Mouse (Mus musculus): ENCODE data around the gene Rad51b. TPM values are rescaled to one million over a fixed set of nuclear protein-coding genes. Genes with fewer than 3 reads are reported as not detected.

Gene Rad51b
- polyA plus RNA-seq, 1 experiment from 2014 or later: 7.7 TPM

- no peaks in the 10 kb centered on the region for H3K36me3 ChIP-seq
- ATAC-seq (ENCODE audit: insufficient number of reproducible peaks, insufficient read depth, low FRiP score, low TSS enrichment): no peak
- no peak overlapping the region for H3K4me3 ChIP-seq
- H3K9ac ChIP-seq: no peak overlapping the region
- 56% methylated on average over 4 of the region's 4 CpGs for WGBS
- no peak overlapping the region for H3K4me2 ChIP-seq (replicated peaks)
- no peaks in the 10 kb centered on the region for H3K27me3 ChIP-seq
- peak overlapping the region; percentile 76 for H3K27ac ChIP-seq
- peaks cover 32% of the 10 kb centered on the region for H3K4me1 ChIP-seq
- H3K9me3 ChIP-seq: no peaks in the 10 kb centered on the region
These were observed 330.5 kb downstream of the Rad51b start for GRCm38 (mm10) chr12:79627351-79628120.

- peak overlapping the region; percentile 78 for H3K27ac ChIP-seq
- peaks cover 32% of the 10 kb centered on the region for H3K4me1 ChIP-seq
- H3K4me2 ChIP-seq (replicated peaks): no peak overlapping the region
- 31% methylated on average over 5 of the region's 5 CpGs for WGBS
- H3K9ac ChIP-seq: no peak overlapping the region
- H3K4me3 ChIP-seq: no peak overlapping the region
- no peaks in the 10 kb centered on the region for H3K27me3 ChIP-seq
- no peaks in the 10 kb centered on the region for H3K36me3 ChIP-seq
- ATAC-seq (ENCODE audit: insufficient number of reproducible peaks, insufficient read depth, low FRiP score, low TSS enrichment): no peak
- no peaks in the 10 kb centered on the region for H3K9me3 ChIP-seq
These were observed 331.2 kb downstream of the Rad51b start for GRCm38 (mm10) chr12:79628121-79628774.

GRCm38 (mm10) chr12:79629945-79630850 is 333.1 kb downstream of the Rad51b start:
- Histone ChIP-seq H3K27ac (no peak overlapping the region), H3K36me3 (no peaks in the 10 kb centered on the region), H3K9me3 (no peaks in the 10 kb centered on the region), H3K4me2 (replicated peaks) (no peak overlapping the region), H3K9ac (no peak overlapping the region), H3K27me3 (no peaks in the 10 kb centered on the region), H3K4me1 (peaks cover 32% of the 10 kb centered on the region), H3K4me3 (no peak overlapping the region)
- no peak for ATAC-seq (ENCODE audit: insufficient number of reproducible peaks, insufficient read depth, low FRiP score, low TSS enrichment)
- WGBS: 87% methylated on average over 7 of the region's 7 CpGs

- ATAC-seq (ENCODE audit: insufficient number of reproducible peaks, insufficient read depth, low FRiP score, low TSS enrichment): no peak
These were observed 336.5 kb downstream of the Rad51b start for GRCm38 (mm10) chr12:79633458-79634106.

GRCm38 (mm10) chr12:79641570-79642285 is 344.6 kb downstream of the Rad51b start:
- Histone ChIP-seq H3K4me1 (peaks cover 9% of the 10 kb centered on the region), H3K9ac (no peak overlapping the region), H3K9me3 (no peaks in the 10 kb centered on the region), H3K36me3 (no peaks in the 10 kb centered on the region), H3K4me3 (no peak overlapping the region), H3K27me3 (no peaks in the 10 kb centered on the region), H3K27ac (peak overlapping the region; percentile 43; the same call in 1 of the 2 replicates), H3K4me2 (replicated peaks) (no peak overlapping the region)
- WGBS: 42% methylated on average over 7 of the region's 7 CpGs
- no peak for ATAC-seq (ENCODE audit: insufficient number of reproducible peaks, insufficient read depth, low FRiP score, low TSS enrichment)

More at GRCm38 (mm10) chr12:79633458-79634106, 336.5 kb downstream of the Rad51b start:
- no peak overlapping the region for H3K9ac ChIP-seq
- WGBS: 89% methylated on average over 9 of the region's 9 CpGs
- H3K4me2 ChIP-seq (replicated peaks): no peak overlapping the region
- H3K4me1 ChIP-seq: peaks cover 7% of the 10 kb centered on the region
- H3K4me3 ChIP-seq: no peak overlapping the region
- no peaks in the 10 kb centered on the region for H3K9me3 ChIP-seq
- no peaks in the 10 kb centered on the region for H3K36me3 ChIP-seq
- no peak overlapping the region for H3K27ac ChIP-seq
- H3K27me3 ChIP-seq: no peaks in the 10 kb centered on the region

- no peak overlapping the region for H3K4me3 ChIP-seq
- ATAC-seq (ENCODE audit: insufficient number of reproducible peaks, insufficient read depth, low FRiP score, low TSS enrichment): no peak
- H3K4me2 ChIP-seq (replicated peaks): no peak overlapping the region
- H3K27ac ChIP-seq: no peak overlapping the region
- 85% methylated on average over 5 of the region's 5 CpGs for whole genome bisulfite sequencing
- no peaks in the 10 kb centered on the region for H3K27me3 ChIP-seq
- peaks cover 14% of the 10 kb centered on the region for H3K4me1 ChIP-seq
- no peaks in the 10 kb centered on the region for H3K9me3 ChIP-seq
- no peaks in the 10 kb centered on the region for H3K36me3 ChIP-seq
- H3K9ac ChIP-seq: no peak overlapping the region
These were observed 345.6 kb downstream of the Rad51b start for GRCm38 (mm10) chr12:79642715-79643114.

GRCm38 (mm10) chr12:79645656-79646055 is 348.6 kb downstream of the Rad51b start:
- Histone ChIP-seq H3K4me3 (no peak overlapping the region), H3K9ac (no peak overlapping the region), H3K9me3 (no peaks in the 10 kb centered on the region), H3K4me2 (replicated peaks) (no peak overlapping the region), H3K27ac (no peak overlapping the region), H3K27me3 (no peaks in the 10 kb centered on the region), H3K36me3 (no peaks in the 10 kb centered on the region), H3K4me1 (peaks cover 24% of the 10 kb centered on the region)
- WGBS: 83% methylated on average over 4 of the region's 4 CpGs
- ATAC-seq (ENCODE audit: insufficient number of reproducible peaks, insufficient read depth, low FRiP score, low TSS enrichment): no peak

- no peak overlapping the region for H3K4me3 ChIP-seq
- H3K27ac ChIP-seq: no peak overlapping the region
- no peak overlapping the region for H3K4me2 ChIP-seq (replicated peaks)
- ATAC-seq (ENCODE audit: insufficient number of reproducible peaks, insufficient read depth, low FRiP score, low TSS enrichment): no peak
- H3K36me3 ChIP-seq: no peaks in the 10 kb centered on the region
- whole genome bisulfite sequencing: 86% methylated on average over 9 of the region's 9 CpGs
- no peaks in the 10 kb centered on the region for H3K27me3 ChIP-seq
- no peak overlapping the region for H3K9ac ChIP-seq
- H3K9me3 ChIP-seq: no peaks in the 10 kb centered on the region
- peaks cover 20% of the 10 kb centered on the region for H3K4me1 ChIP-seq
These were observed 349.6 kb downstream of the Rad51b start for GRCm38 (mm10) chr12:79646646-79647164.

- ATAC-seq (ENCODE audit: insufficient number of reproducible peaks, insufficient read depth, low FRiP score, low TSS enrichment): no peak
- H3K36me3 ChIP-seq: no peaks in the 10 kb centered on the region
- WGBS: 93% methylated on average over 6 of the region's 6 CpGs
- no peaks in the 10 kb centered on the region for H3K27me3 ChIP-seq
- H3K4me2 ChIP-seq (replicated peaks): no peak overlapping the region
- no peaks in the 10 kb centered on the region for H3K9me3 ChIP-seq
- no peak overlapping the region for H3K9ac ChIP-seq
- no peak overlapping the region for H3K4me3 ChIP-seq
- H3K4me1 ChIP-seq: peaks cover 16% of the 10 kb centered on the region
- H3K27ac ChIP-seq: 0 out of 2 replicates have a peak overlapping the region, but pooled peaks have one; percentile 70
These were observed 350.3 kb downstream of the Rad51b start for GRCm38 (mm10) chr12:79647382-79647781.

GRCm38 (mm10) chr12:79647976-79648375 is 350.9 kb downstream of the Rad51b start:
- no peak for ATAC-seq (ENCODE audit: insufficient number of reproducible peaks, insufficient read depth, low FRiP score, low TSS enrichment)
- H3K4me3 ChIP-seq: no peak overlapping the region
- H3K27ac ChIP-seq: peak overlapping the region; percentile 70; the same call in 1 of the 2 replicates
- no peak overlapping the region for H3K4me2 ChIP-seq (replicated peaks)
- H3K9ac ChIP-seq: no peak overlapping the region
- peaks cover 16% of the 10 kb centered on the region for H3K4me1 ChIP-seq
- no peaks in the 10 kb centered on the region for H3K9me3 ChIP-seq
- H3K36me3 ChIP-seq: no peaks in the 10 kb centered on the region
- H3K27me3 ChIP-seq: no peaks in the 10 kb centered on the region
- 76% methylated on average over 5 of the region's 5 CpGs for WGBS

Measured in embryonic facial prominence, embryonic 12.5 days (tissue).